Mouse (Mus musculus): ENCODE measurements at regions not wholly inside any gene's neighbourhood (a gene's known extent, or its start where the extent isn't known, plus 50 kb on each side); places are given as distances from the start of the nearest gene placed in this dataset.

DNA sequence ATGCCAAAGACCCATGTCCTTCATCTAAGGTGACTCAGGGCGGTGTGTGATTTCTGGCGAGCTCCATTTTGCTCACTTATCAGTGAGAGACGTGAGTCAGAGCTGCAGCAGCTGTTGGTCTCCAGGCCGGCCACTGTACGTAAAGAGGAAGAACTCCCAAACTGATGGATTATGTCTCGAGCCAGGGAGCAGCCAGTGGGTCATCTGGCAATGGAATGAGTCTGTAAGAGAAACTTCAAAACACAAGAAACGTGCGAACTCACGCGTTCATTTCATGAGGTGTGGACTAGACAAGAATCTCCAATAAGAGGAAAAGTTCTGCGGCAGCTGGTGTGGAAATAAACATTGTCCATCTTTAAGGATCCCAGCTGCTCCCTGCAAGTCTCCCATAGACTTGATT, 170.4 kb downstream of the Cand1 start:
- TF ChIP-seq POLR2A (IDR thresholded peaks at IDR 0.05; ENCODE audit: insufficient read depth, low read length) (no peak), CTCF (IDR thresholded peaks at IDR 0.05; ENCODE audit: low read depth, low read length) (no peak)
